Mouse (Mus musculus) activated CD4-positive, CD25-positive, alpha-beta regulatory T cell, adult 4 months (primary cell): ENCODE data around the gene Scel. TPM values are rescaled to one million over a fixed set of nuclear protein-coding genes. Genes with fewer than 3 reads are reported as not detected.
"Not testable (repeated sequence)": the region's sequence is repeated elsewhere in the genome, so short reads cannot be mapped to it uniquely, and the experiment has no call there.

Source experiments
- ATAC-seq: one replicate; pipeline ENCODE4 v1.8.0; 2017
- polyA plus RNA-seq, 2 experiments: library from polyadenylated mRNA; unstranded; fragments of 100-300 nt; shearing (Covaris generic); gene quantifications; one replicate each; pipeline ENCODE4 v1.2.1; 2017

The Scel gene
- polyA plus RNA-seq: not detected

- no peak for ATAC-seq
Measured at GRCm38 (mm10) chr14:103512802-103513472, at the start of gene Scel. TSS of gene Scel (plus strand) at chr14:103513342.

- ATAC-seq: peak; percentile 72
Measured at GRCm38 (mm10) chr14:103468691-103469463, 44.3 kb upstream of the Scel start.

GRCm38 (mm10) chr14:103469464-103470015 is 43.6 kb upstream of the Scel start:
- peak; percentile 81 for ATAC-seq

GRCm38 (mm10) chr14:103471074-103471778 is 41.9 kb upstream of the Scel start:
- no peak for ATAC-seq

GRCm38 (mm10) chr14:103471806-103472553 is 41.2 kb upstream of the Scel start:
- no peak for ATAC-seq

DNA sequence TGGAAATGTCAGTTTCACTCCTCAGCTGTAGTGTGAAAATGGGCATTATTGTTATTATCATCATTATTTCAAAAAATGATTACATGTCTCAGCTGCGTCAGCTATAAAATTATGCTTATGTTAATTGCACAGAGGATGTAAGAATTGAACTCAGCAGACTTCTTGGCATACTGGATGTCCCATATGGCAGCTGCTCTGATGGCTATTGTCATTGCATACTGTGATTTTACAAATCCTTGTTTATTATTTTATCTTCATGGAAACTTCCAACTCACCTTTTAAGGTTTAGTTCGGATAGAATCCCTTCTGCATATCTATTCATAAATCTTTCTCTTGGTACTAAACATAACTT is 40.6 kb upstream of the Scel start:
- ATAC-seq: no peak

- ATAC-seq: no peak
Measured at GRCm38 (mm10) chr14:103475312-103475711, 37.8 kb upstream of the Scel start.

DNA sequence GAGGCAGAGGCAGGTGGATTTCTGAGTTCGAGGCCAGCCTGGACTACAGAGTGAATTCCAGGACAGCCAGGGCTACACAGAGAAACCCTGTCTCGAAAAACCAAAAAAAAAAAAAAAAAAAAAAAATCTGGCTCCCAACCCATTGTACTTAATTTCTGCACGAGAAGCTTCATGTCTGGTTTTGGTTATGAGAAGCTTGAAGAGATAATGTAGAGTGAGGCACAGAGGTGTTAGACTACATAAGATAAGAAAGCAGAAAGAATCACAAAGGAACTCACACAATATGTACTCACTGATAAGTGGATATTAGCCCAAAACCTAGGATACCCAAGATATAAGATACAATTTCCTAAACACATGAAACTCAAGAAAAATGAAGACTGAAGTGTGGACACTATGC is 36.9 kb upstream of the Scel start:
- ATAC-seq: not testable (repeated sequence)

GRCm38 (mm10) chr14:103477281-103477680 is 35.9 kb upstream of the Scel start:
- ATAC-seq: peak; percentile 96

DNA sequence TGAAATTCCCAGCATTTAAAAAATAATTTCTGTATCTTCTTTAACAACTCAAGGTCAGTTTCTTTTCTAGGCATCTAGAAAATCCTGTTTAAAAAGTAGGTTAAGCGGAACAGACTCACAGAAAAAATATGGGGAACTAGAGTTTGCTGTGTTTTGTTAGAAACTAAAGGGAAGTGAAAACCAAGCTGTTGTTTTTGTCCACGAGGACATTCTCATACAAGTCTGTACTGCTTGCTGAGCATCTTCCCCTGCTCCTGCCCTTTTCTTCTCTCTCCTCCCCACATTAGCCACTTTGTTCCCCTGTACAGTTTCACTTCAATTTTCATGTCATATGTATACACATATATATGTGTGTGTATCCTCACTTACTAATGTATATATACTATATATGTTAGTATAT is 35.2 kb upstream of the Scel start:
- no peak for ATAC-seq

DNA sequence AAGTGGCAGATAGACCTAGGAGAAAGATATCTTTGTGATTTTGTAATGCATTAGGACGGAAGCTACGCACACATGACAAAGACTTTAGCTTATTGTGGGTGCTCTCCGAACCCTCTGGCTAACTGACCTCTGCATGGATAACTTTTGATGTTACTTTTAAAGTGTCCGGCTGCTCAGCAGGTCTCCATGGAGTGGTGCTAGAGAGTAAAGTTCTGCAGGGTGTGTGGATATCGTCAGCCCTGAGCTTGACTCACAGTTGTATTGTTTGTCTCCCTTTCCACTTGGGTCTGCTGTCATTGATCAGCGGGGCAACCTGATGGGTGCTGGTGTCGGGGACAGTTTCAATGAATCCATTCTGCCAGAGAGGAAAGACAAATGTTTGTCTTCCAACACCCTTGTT is 33.7 kb upstream of the Scel start:
- no peak for ATAC-seq

GRCm38 (mm10) chr14:103481514-103481913 is 31.6 kb upstream of the Scel start:
- ATAC-seq: no peak

- ATAC-seq: no peak
Measured at GRCm38 (mm10) chr14:103485671-103486070, 27.5 kb upstream of the Scel start.

DNA sequence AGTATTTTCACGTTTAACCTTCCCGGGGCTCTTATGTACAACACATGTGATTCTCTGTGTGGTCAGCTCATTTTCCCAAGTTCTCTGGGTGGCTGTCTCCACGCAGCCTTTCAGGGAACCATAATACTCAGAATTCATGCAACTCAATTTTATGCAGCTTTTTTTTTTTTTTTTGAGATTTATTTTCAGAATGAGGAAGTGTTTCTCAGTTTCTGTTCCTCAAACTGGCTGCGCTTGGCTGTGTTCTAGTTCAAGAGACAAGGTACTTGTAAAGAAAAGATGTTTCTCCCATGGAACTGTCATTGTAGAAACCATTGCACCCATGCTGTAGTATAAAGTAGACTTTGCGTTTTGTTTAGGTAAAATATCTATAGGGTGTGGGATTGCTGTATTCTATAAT is 26.2 kb upstream of the Scel start:
- no peak for ATAC-seq

GRCm38 (mm10) chr14:103488659-103489058 is 24.5 kb upstream of the Scel start:
- no peak for ATAC-seq

DNA sequence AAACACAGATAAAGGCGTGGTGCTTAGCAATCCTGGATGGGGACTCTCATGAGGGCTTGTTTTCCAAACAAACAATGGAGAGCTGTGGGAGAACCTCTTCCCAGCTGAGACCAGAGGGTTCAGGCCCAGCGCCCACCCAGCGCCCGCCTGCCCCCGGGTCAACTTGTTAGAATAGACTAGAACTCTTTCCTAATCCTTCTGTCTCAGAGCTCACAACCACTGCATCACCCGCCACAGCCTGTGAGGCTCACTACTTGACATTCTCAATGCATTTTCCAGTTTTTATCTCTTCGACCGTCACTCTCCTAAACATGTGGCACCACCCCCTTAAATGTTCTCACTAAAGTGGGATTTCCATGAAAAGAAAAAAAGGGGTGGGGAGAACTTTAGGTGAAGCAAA is 14.9 kb upstream of the Scel start:
- no peak for ATAC-seq

- ATAC-seq: no peak
Measured at GRCm38 (mm10) chr14:103498613-103499012, 14.5 kb upstream of the Scel start.

- no peak for ATAC-seq
Measured at GRCm38 (mm10) chr14:103499060-103499459, 14.1 kb upstream of the Scel start.

GRCm38 (mm10) chr14:103500309-103500708 is 12.8 kb upstream of the Scel start:
- no peak for ATAC-seq

GRCm38 (mm10) chr14:103500941-103501340 is 12.2 kb upstream of the Scel start:
- no peak for ATAC-seq

GRCm38 (mm10) chr14:103504514-103504913 is 8.6 kb upstream of the Scel start:
- no peak for ATAC-seq

- no peak for ATAC-seq
Measured at GRCm38 (mm10) chr14:103509544-103509943, 3.6 kb upstream of the Scel start.

DNA sequence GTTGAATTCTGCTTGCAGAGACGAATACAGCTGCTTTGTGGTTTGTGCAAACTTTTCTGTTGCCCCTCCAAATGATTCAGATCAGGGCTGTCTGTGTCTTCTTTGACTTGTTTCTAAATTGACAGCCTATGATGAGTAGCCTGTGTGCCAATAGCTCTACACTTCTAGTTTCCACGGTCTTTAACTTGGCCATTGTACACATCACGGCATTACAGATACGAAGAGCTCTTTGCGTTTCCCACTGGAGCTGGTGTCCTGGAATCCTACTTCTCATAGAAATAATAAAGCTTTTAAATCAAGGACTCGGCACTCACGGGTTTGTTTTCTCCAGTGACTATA is 300 bp downstream of the Scel start:
- no peak for ATAC-seq
